ENCODE assay signal across 24 mouse cellular contexts in the genomic region with DNA sequence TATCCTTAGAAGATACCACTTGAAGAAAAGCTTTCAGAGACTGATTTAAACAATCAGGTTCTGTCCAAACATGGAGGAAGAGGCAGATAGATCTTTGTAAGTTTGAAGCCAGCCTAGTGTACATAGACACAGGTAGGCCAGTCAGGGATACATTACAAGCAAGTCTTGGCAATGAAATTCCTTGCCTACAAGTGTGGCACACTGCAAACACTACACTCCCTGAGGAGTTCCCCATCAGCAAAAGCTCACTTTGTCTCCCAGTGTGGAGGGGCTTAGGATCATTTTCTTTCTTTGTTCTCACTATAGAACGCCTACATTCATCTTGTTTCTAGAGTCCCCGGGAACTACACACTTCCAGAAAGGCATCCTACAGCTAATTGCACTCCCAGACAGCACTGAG.
DNase-seq lines count a peak whose midpoint lies in the region; ATAC-seq and TF ChIP-seq lines count a peak whose summit lies in the region.
"Had no signal": no experiment of that assay in that cellular context is flagged by ENCODE, and none has a peak within 500 bp of the region (broad histone marks: within the 10 kb centered on the region; RNA-seq: fewer than 3 reads in every experiment).

No protein-coding gene starts in this region.

- intact Hi-C loops in heart, postnatal 36 days (cut with DNase I): no loop called here

- H3K27me3 ChIP-seq in lung, embryonic 15.5 days: no peaks in the 10 kb centered on the region
- H3K27me3 ChIP-seq in midbrain, embryonic 10.5 days (ENCODE audit: low read depth, poor library complexity, severe bottlenecking): peaks cover 62% of the 10 kb centered on the region
- H3K27me3 ChIP-seq in midbrain, postnatal 0 days (ENCODE audit: insufficient read depth, low read length): no peaks in the 10 kb centered on the region
- H3K27me3 ChIP-seq: CH12.LX; embryonic facial prominence, embryonic 12.5 days; forebrain, embryonic 13.5 days; forebrain, embryonic 15.5 days; Patski had no signal

- DNase-seq in heart, adult 11 months: peak; percentile 12
- DNase-seq in heart, postnatal 36 days: no peak
- DNase-seq in lung, postnatal 25 days (ENCODE audit: low spot score): no peak
- no peak for DNase-seq in midbrain, embryonic 10.5 days (ENCODE audit: low spot score)
- no peak for DNase-seq in midbrain, postnatal 0 days (ENCODE audit: low spot score)
- DNase-seq: adrenal gland, adult 2 months; adrenal gland, postnatal 10 days; adrenal gland, postnatal 25 days; B cell, adult 2 months; cerebellum, adult 11 months; cerebellum, adult 18-20 months; cerebellum, adult 8-10 months; cerebellum, adult 9-11 months; cerebellum, postnatal 14 days; cerebellum, postnatal 36 days; forebrain, postnatal 0 days had no signal

- no peak overlapping the region for H3K4me2 ChIP-seq in lung, embryonic 15.5 days
- no peak overlapping the region for H3K4me2 ChIP-seq in midbrain, postnatal 0 days (ENCODE audit: low read depth, low read length, poor library complexity, severe bottlenecking)
- H3K4me2 ChIP-seq: embryonic facial prominence, embryonic 12.5 days; forebrain, embryonic 13.5 days; forebrain, embryonic 15.5 days had no signal

- H3K36me3 ChIP-seq in lung, embryonic 15.5 days: no peaks in the 10 kb centered on the region
- no peaks in the 10 kb centered on the region for H3K36me3 ChIP-seq in midbrain, embryonic 10.5 days
- H3K36me3 ChIP-seq in midbrain, postnatal 0 days (ENCODE audit: insufficient read depth, low read length): no peaks in the 10 kb centered on the region
- H3K36me3 ChIP-seq: embryonic facial prominence, embryonic 12.5 days; forebrain, embryonic 15.5 days; G1E had no signal

- H3K9ac ChIP-seq in lung, embryonic 15.5 days: no peak overlapping the region
- no peak overlapping the region for H3K9ac ChIP-seq in midbrain, postnatal 0 days (replicated peaks; ENCODE audit: low read length, poor library complexity, severe bottlenecking)
- H3K9ac ChIP-seq: embryonic facial prominence, embryonic 12.5 days; forebrain, embryonic 13.5 days; forebrain, embryonic 15.5 days; forebrain, postnatal 0 days had no signal

- H3K27ac ChIP-seq in lung, embryonic 15.5 days: 0 out of 2 replicates have a peak overlapping the region, but pooled peaks have one; percentile 20
- peak overlapping the region; percentile 13; the same call in 1 of the 2 replicates for H3K27ac ChIP-seq in midbrain, embryonic 10.5 days (replicated peaks)
- no peak overlapping the region for H3K27ac ChIP-seq in midbrain, postnatal 0 days (ENCODE audit: low read depth, low read length)
- H3K27ac ChIP-seq: embryonic facial prominence, embryonic 12.5 days; forebrain, embryonic 13.5 days; forebrain, embryonic 15.5 days had no signal

- TF ChIP-seq CTCF in midbrain, postnatal 0 days (IDR thresholded peaks at IDR 0.05): no peak

- peak; percentile 72; the same call in 1 of the 2 replicates for ATAC-seq in lung, embryonic 15.5 days (ENCODE audit: borderline replicate concordance, extremely low read depth, low FRiP score, low TSS enrichment)
- ATAC-seq in midbrain, postnatal 0 days (ENCODE audit: low FRiP score): no peak
- ATAC-seq: CD4-positive, CD25-positive, alpha-beta regulatory T cell, adult 4 months; forebrain, embryonic 13.5 days; forebrain, embryonic 15.5 days; forebrain, postnatal 0 days; Patski had no signal

- 43% methylated on average over 2 of the region's 2 CpGs for WGBS in lung, embryonic 15.5 days
- WGBS in midbrain, embryonic 10.5 days: 17% methylated on average over 2 of the region's 2 CpGs
- 18% methylated on average over 2 of the region's 2 CpGs for WGBS in midbrain, postnatal 0 days

- H3K4me3 ChIP-seq in lung, embryonic 15.5 days: no peak overlapping the region
- no peak overlapping the region for H3K4me3 ChIP-seq in midbrain, embryonic 10.5 days
- H3K4me3 ChIP-seq in midbrain, postnatal 0 days (ENCODE audit: low read depth, low read length): no peak overlapping the region
- H3K4me3 ChIP-seq: embryonic facial prominence, embryonic 12.5 days; forebrain, embryonic 13.5 days; forebrain, embryonic 15.5 days had no signal

- H3K4me1 ChIP-seq in lung, embryonic 15.5 days: no peaks in the 10 kb centered on the region
- peaks cover 27% of the 10 kb centered on the region for H3K4me1 ChIP-seq in midbrain, embryonic 10.5 days
- no peaks in the 10 kb centered on the region for H3K4me1 ChIP-seq in midbrain, postnatal 0 days (ENCODE audit: insufficient read depth, low read length)
- H3K4me1 ChIP-seq: embryonic facial prominence, embryonic 12.5 days; forebrain, embryonic 13.5 days; forebrain, embryonic 15.5 days had no signal

- H3K9me3 ChIP-seq in lung, embryonic 15.5 days: no peaks in the 10 kb centered on the region
- H3K9me3 ChIP-seq in midbrain, embryonic 10.5 days (replicated peaks): no peaks in the 10 kb centered on the region
- H3K9me3 ChIP-seq in midbrain, postnatal 0 days (ENCODE audit: low read length): no peaks in the 10 kb centered on the region
- H3K9me3 ChIP-seq: embryonic facial prominence, embryonic 12.5 days; forebrain, embryonic 13.5 days; forebrain, embryonic 15.5 days had no signal
